In genomic region chr12:81141329-81141711, GRCm38 (mm10) we compare ENCODE assay signal across 12 mouse cellular contexts.
DNase-seq lines count a peak whose midpoint lies in the region; ATAC-seq and TF ChIP-seq lines count a peak whose summit lies in the region.
"Had no signal": no experiment of that assay in that cellular context is flagged by ENCODE, and none has a peak within 500 bp of the region (broad histone marks: within the 10 kb centered on the region; RNA-seq: fewer than 3 reads in every experiment).

No protein-coding gene starts in this region.

- no peak overlapping the region for H3K9ac ChIP-seq in lung, embryonic 16.5 days (ENCODE audit: low read length)
- no peak overlapping the region for H3K9ac ChIP-seq in forebrain, embryonic 13.5 days
- no peak overlapping the region for H3K9ac ChIP-seq in stomach, embryonic 15.5 days
- H3K9ac ChIP-seq in lung, postnatal 0 days (replicated peaks; ENCODE audit: low read depth) = no peak overlapping the region

- H3K9me3 ChIP-seq in lung, embryonic 16.5 days (ENCODE audit: control insufficient read depth, low read length) = no peaks in the 10 kb centered on the region
- no peaks in the 10 kb centered on the region for H3K9me3 ChIP-seq in forebrain, embryonic 13.5 days (replicated peaks)
- no peaks in the 10 kb centered on the region for H3K9me3 ChIP-seq in limb, embryonic 10.5 days (replicated peaks)
- no peaks in the 10 kb centered on the region for H3K9me3 ChIP-seq in stomach, embryonic 15.5 days
- H3K9me3 ChIP-seq in lung, postnatal 0 days (ENCODE audit: low read length) = no peaks in the 10 kb centered on the region

- no peak overlapping the region for H3K27ac ChIP-seq in lung, embryonic 16.5 days (ENCODE audit: low read length)
- H3K27ac ChIP-seq in forebrain, embryonic 13.5 days = no peak overlapping the region
- peak overlapping the region; percentile 82 for H3K27ac ChIP-seq in limb, embryonic 10.5 days
- no peak overlapping the region for H3K27ac ChIP-seq in stomach, embryonic 15.5 days
- H3K27ac ChIP-seq in left cerebral cortex, adult 2 months = no peak overlapping the region
- H3K27ac ChIP-seq in lung, postnatal 0 days (ENCODE audit: low read length) = no peak overlapping the region

- H3K4me1 ChIP-seq in lung, embryonic 16.5 days (replicated peaks; ENCODE audit: control insufficient read depth, insufficient read depth, low read length) = no peaks in the 10 kb centered on the region
- peaks cover 22% of the 10 kb centered on the region for H3K4me1 ChIP-seq in forebrain, embryonic 13.5 days
- peaks cover 44% of the 10 kb centered on the region for H3K4me1 ChIP-seq in limb, embryonic 10.5 days
- H3K4me1 ChIP-seq in stomach, embryonic 15.5 days = no peaks in the 10 kb centered on the region
- H3K4me1 ChIP-seq in lung, postnatal 0 days (ENCODE audit: insufficient read depth, low read depth, low read length) = no peaks in the 10 kb centered on the region

- no peaks in the 10 kb centered on the region for H3K27me3 ChIP-seq in lung, embryonic 16.5 days (ENCODE audit: control insufficient read depth, insufficient read depth, low read depth, low read length)
- no peaks in the 10 kb centered on the region for H3K27me3 ChIP-seq in forebrain, embryonic 13.5 days
- H3K27me3 ChIP-seq in limb, embryonic 10.5 days (ENCODE audit: low read depth, poor library complexity, severe bottlenecking) = no peaks in the 10 kb centered on the region
- H3K27me3 ChIP-seq in stomach, embryonic 15.5 days (replicated peaks) = no peaks in the 10 kb centered on the region
- no peaks in the 10 kb centered on the region for H3K27me3 ChIP-seq in lung, postnatal 0 days (replicated peaks; ENCODE audit: insufficient read depth, low read length)

- 33% methylated on average over 7 of the region's 7 CpGs for WGBS in lung, embryonic 16.5 days
- 16% methylated on average over 7 of the region's 7 CpGs for WGBS in forebrain, embryonic 13.5 days
- 13% methylated on average over 7 of the region's 7 CpGs for WGBS in limb, embryonic 10.5 days
- 41% methylated on average over 7 of the region's 7 CpGs for WGBS in stomach, embryonic 15.5 days
- 43% methylated on average over 7 of the region's 7 CpGs for WGBS in lung, postnatal 0 days

- H3K36me3 ChIP-seq in lung, embryonic 16.5 days (ENCODE audit: control insufficient read depth, insufficient read depth, low read length) = no peaks in the 10 kb centered on the region
- no peaks in the 10 kb centered on the region for H3K36me3 ChIP-seq in forebrain, embryonic 13.5 days (ENCODE audit: poor library complexity, severe bottlenecking)
- H3K36me3 ChIP-seq in limb, embryonic 10.5 days = peaks cover 17% of the 10 kb centered on the region
- no peaks in the 10 kb centered on the region for H3K36me3 ChIP-seq in stomach, embryonic 15.5 days
- H3K36me3 ChIP-seq in lung, postnatal 0 days (ENCODE audit: insufficient read depth, low read length) = no peaks in the 10 kb centered on the region

- H3K4me3 ChIP-seq in lung, embryonic 16.5 days (ENCODE audit: low read length) = no peak overlapping the region
- H3K4me3 ChIP-seq in forebrain, embryonic 13.5 days = no peak overlapping the region
- H3K4me3 ChIP-seq in limb, embryonic 10.5 days = no peak overlapping the region
- H3K4me3 ChIP-seq in stomach, embryonic 15.5 days (replicated peaks) = no peak overlapping the region
- no peak overlapping the region for H3K4me3 ChIP-seq in left cerebral cortex, adult 2 months
- no peak overlapping the region for H3K4me3 ChIP-seq in lung, postnatal 0 days (ENCODE audit: low read depth, low read length)

- no peak for TF ChIP-seq EP300 in lung, postnatal 0 days (IDR thresholded peaks at IDR 0.05)

- peak; percentile 47 for ATAC-seq in lung, embryonic 16.5 days (ENCODE audit: low read depth)
- ATAC-seq in forebrain, embryonic 13.5 days = 0 out of 2 replicates have a peak, but pooled peaks have one; percentile 24
- 0 out of 2 replicates have a peak, but pooled peaks have one; percentile 31 for ATAC-seq in stomach, embryonic 15.5 days (ENCODE audit: insufficient read depth, low FRiP score, low read depth)
- ATAC-seq in lung, postnatal 0 days = no peak

- DNase-seq in lung, postnatal 36 days = no peak
- peak; percentile 60 for DNase-seq in limb, embryonic 10.5 days (ENCODE audit: low spot score)
- DNase-seq in left cerebral cortex, adult 2 months (ENCODE audit: extremely low spot score in 1 of 2, low spot score in 2 of 2) = no peak
- no peak for DNase-seq in lung, postnatal 0 days (ENCODE audit: low spot score)
- DNase-seq: cerebellum, adult 9-11 months; gastrocnemius, postnatal 25 days; kidney, adult 8-10 months; right cerebral cortex, postnatal 14 days; thymus, adult 2 months had no signal

- TF ChIP-seq CTCF in left cerebral cortex, adult 2 months (IDR thresholded peaks at IDR 0.05) = no peak
- no peak for TF ChIP-seq CTCF in lung, postnatal 0 days (IDR thresholded peaks at IDR 0.05)

- H3K4me2 ChIP-seq in lung, embryonic 16.5 days (ENCODE audit: low read depth, low read length) = no peak overlapping the region
- no peak overlapping the region for H3K4me2 ChIP-seq in forebrain, embryonic 13.5 days
- H3K4me2 ChIP-seq in stomach, embryonic 15.5 days = no peak overlapping the region
- no peak overlapping the region for H3K4me2 ChIP-seq in lung, postnatal 0 days (replicated peaks; ENCODE audit: low read depth, low read length)

- intact Hi-C loops in left cerebral cortex, adult 2 months (cut with DNase I) = loop anchor here (2.0 kb wide), 1 partner anchor 35 kb away; no protein-coding TSS in a partner anchor
